In the genomic region with DNA sequence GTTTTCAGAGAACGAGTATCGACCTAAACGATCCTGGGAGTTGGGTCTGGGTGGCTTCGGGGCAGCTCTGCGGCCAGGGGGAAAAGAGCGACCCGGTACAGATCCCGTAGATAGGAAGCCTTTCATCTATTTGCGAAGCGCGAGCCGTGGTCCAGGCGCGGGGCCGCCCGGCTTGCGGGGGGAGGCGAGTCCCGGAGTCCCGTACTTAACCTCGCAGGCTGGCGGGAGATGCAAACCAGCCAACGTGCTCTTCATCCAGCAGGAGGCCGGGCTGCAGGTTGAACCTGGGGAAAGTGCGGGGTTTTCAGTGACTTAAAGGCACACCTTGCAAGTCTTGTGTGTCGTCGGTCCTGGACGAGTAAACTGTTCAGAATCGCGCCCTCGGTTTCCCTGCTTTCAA, we compare ENCODE assay signal across 8 mouse cellular contexts. TPM values are rescaled to one million over a fixed set of nuclear protein-coding genes. Genes with fewer than 3 reads are reported as not detected.
A peak's percentile ranks its signal among the peaks of the same experiment; 100 is the strongest.
DNase-seq lines count a peak whose midpoint lies in the region; ATAC-seq and TF ChIP-seq lines count a peak whose summit lies in the region.

No protein-coding gene starts in this region.

- peak overlapping the region; percentile 87 for H3K9ac ChIP-seq in forebrain, embryonic 11.5 days (ENCODE audit: low read length)
- H3K9ac ChIP-seq in limb, embryonic 14.5 days (ENCODE audit: low read depth, low read length, severe bottlenecking), result peak overlapping the region; percentile 79
- H3K9ac ChIP-seq in neural tube, embryonic 13.5 days, result peak overlapping the region; percentile 92

- peak overlapping the region; percentile 65 for H3K4me2 ChIP-seq in forebrain, embryonic 11.5 days (ENCODE audit: low read depth, low read length, severe bottlenecking)
- H3K4me2 ChIP-seq in limb, embryonic 14.5 days (replicated peaks; ENCODE audit: low read depth, low read length, severe bottlenecking), result peak overlapping the region; percentile 71
- H3K4me2 ChIP-seq in neural tube, embryonic 13.5 days, result peak overlapping the region; percentile 79

- TF ChIP-seq CTCF in cerebellum, adult 2 months (IDR thresholded peaks at IDR 0.05; ENCODE audit: borderline replicate concordance, insufficient read depth, low read depth, low read length), result no peak

- H3K9me3 ChIP-seq in forebrain, embryonic 11.5 days (ENCODE audit: control insufficient read depth, low read length), result no peaks in the 10 kb centered on the region
- H3K9me3 ChIP-seq in limb, embryonic 14.5 days (ENCODE audit: control insufficient read depth, low read length), result no peaks in the 10 kb centered on the region
- H3K9me3 ChIP-seq in neural tube, embryonic 13.5 days, result no peaks in the 10 kb centered on the region

- DNase-seq in cerebellum, adult 2 months, result no peak
- DNase-seq in cerebellum, adult 9-10 months, result no peak
- peak; percentile 23 for DNase-seq in ovary, postnatal 14 days (ENCODE audit: low spot score)
- no peak for DNase-seq in ovary, postnatal 10 days (ENCODE audit: low spot score)
- no peak for DNase-seq in forebrain, embryonic 11.5 days (ENCODE audit: low spot score)
- DNase-seq in limb, embryonic 14.5 days (ENCODE audit: low spot score), result no peak
- DNase-seq in layer of hippocampus, postnatal 36 days, result no peak

- H3K27me3 ChIP-seq in cerebellum, adult 2 months (ENCODE audit: control insufficient read depth, insufficient read depth, low read length), result no peaks in the 10 kb centered on the region
- no peaks in the 10 kb centered on the region for H3K27me3 ChIP-seq in forebrain, embryonic 11.5 days (ENCODE audit: control insufficient read depth, insufficient read depth, low read length)
- no peaks in the 10 kb centered on the region for H3K27me3 ChIP-seq in limb, embryonic 14.5 days (ENCODE audit: control insufficient read depth, insufficient read depth, low read length)
- no peaks in the 10 kb centered on the region for H3K27me3 ChIP-seq in neural tube, embryonic 13.5 days

- peaks cover 8% of the 10 kb centered on the region; the same call in 1 of the 2 replicates for H3K4me1 ChIP-seq in cerebellum, adult 2 months (ENCODE audit: control insufficient read depth, insufficient read depth, low read length)
- H3K4me1 ChIP-seq in forebrain, embryonic 11.5 days (replicated peaks; ENCODE audit: control insufficient read depth, insufficient read depth, low read length), result no peaks in the 10 kb centered on the region; the same call in 1 of the 2 replicates
- H3K4me1 ChIP-seq in limb, embryonic 14.5 days (ENCODE audit: control insufficient read depth, insufficient read depth, low read length), result peaks cover 11% of the 10 kb centered on the region
- peaks cover 30% of the 10 kb centered on the region for H3K4me1 ChIP-seq in neural tube, embryonic 13.5 days (replicated peaks)

- H3K4me3 ChIP-seq in cerebellum, adult 2 months (replicated peaks; ENCODE audit: insufficient read depth, low read depth, low read length), result peak overlapping the region; percentile 97
- peak overlapping the region; percentile 84 for H3K4me3 ChIP-seq in forebrain, embryonic 11.5 days (ENCODE audit: low read depth, low read length)
- H3K4me3 ChIP-seq in limb, embryonic 14.5 days (replicated peaks; ENCODE audit: low read length), result peak overlapping the region; percentile 92
- peak overlapping the region; percentile 92 for H3K4me3 ChIP-seq in neural tube, embryonic 13.5 days

- H3K36me3 ChIP-seq in forebrain, embryonic 11.5 days (ENCODE audit: control insufficient read depth, insufficient read depth, low read length), result peaks cover 3% of the 10 kb centered on the region; the same call in 1 of the 2 replicates
- peaks cover 43% of the 10 kb centered on the region for H3K36me3 ChIP-seq in limb, embryonic 14.5 days (ENCODE audit: control insufficient read depth, insufficient read depth, low read length)
- H3K36me3 ChIP-seq in neural tube, embryonic 13.5 days, result peaks cover 49% of the 10 kb centered on the region

- WGBS in cerebellum, adult 2 months, result under 1% methylated on average over 31 of the region's 31 CpGs
- 0% methylated on average over 31 of the region's 31 CpGs for WGBS in forebrain, embryonic 11.5 days
- under 1% methylated on average over 31 of the region's 31 CpGs for WGBS in limb, embryonic 14.5 days
- WGBS in neural tube, embryonic 13.5 days, result under 1% methylated on average over 31 of the region's 31 CpGs

- TF ChIP-seq POLR2A in cerebellum, adult 2 months (IDR thresholded peaks at IDR 0.05; ENCODE audit: borderline replicate concordance, insufficient read depth, low read length), result no peak
- TF ChIP-seq POLR2A in limb, embryonic 14.5 days (IDR thresholded peaks at IDR 0.05; ENCODE audit: borderline replicate concordance, extremely low read depth, insufficient read depth, insufficient read length), result no peak

- peak; percentile 39 for ATAC-seq in forebrain, embryonic 11.5 days (replicated peaks; ENCODE audit: low FRiP score)
- ATAC-seq in limb, embryonic 14.5 days (ENCODE audit: low FRiP score, low read depth), result peak; percentile 45; the same call in 1 of the 2 replicates
- ATAC-seq in neural tube, embryonic 13.5 days (ENCODE audit: low read depth), result peak; percentile 60

- no peak overlapping the region for H3K27ac ChIP-seq in cerebellum, adult 2 months (ENCODE audit: insufficient read depth, low read length)
- peak overlapping the region; percentile 50; the same call in 1 of the 2 replicates for H3K27ac ChIP-seq in forebrain, embryonic 11.5 days (ENCODE audit: low read depth, low read length)
- H3K27ac ChIP-seq in limb, embryonic 14.5 days (replicated peaks; ENCODE audit: low read depth, low read length), result peak overlapping the region; percentile 54
- peak overlapping the region; percentile 85 for H3K27ac ChIP-seq in neural tube, embryonic 13.5 days (replicated peaks)

RNA-seq across cellular contexts. Expression of a gene that starts 0.3 kb away (rescaled TPM):
- polyA plus RNA-seq in cerebellum, adult 2 months (2012; rRNA removed), result 48.1 and 50.3 TPM in 2 replicates
- polyA plus RNA-seq in forebrain, embryonic 11.5 days (2014; fragmentation: Nextera tagmentation; extraction: Ambion mirVana), result 88.5 and 90.2 TPM in 2 replicates
- polyA plus RNA-seq in limb, embryonic 14.5 days (2012; rRNA removed), result 31.9 and 34.3 TPM in 2 replicates
- 39.0 and 44.3 TPM in 2 replicates for polyA plus RNA-seq in limb, embryonic 14.5 days (2014; fragmentation: Nextera tagmentation; extraction: Ambion mirVana)
- polyA plus RNA-seq in neural tube, embryonic 13.5 days (2015; fragmentation: Nextera tagmentation; extraction: Ambion mirVana), result 51.8 and 57.1 TPM in 2 replicates
- 10 to 100 TPM; 84.6 to 85.6 TPM for total RNA-seq in layer of hippocampus, postnatal 36 days (2021)

RNA-seq across cellular contexts. Expression of a gene that starts 0.5 kb away (rescaled TPM):
- 21.3 and 21.4 TPM in 2 replicates for polyA plus RNA-seq in cerebellum, adult 2 months (2012; rRNA removed)
- polyA plus RNA-seq in forebrain, embryonic 11.5 days (2014; fragmentation: Nextera tagmentation; extraction: Ambion mirVana), result 35.7 and 42.2 TPM in 2 replicates
- 33.0 and 38.4 TPM in 2 replicates for polyA plus RNA-seq in limb, embryonic 14.5 days (2012; rRNA removed)
- 27.8 and 27.9 TPM in 2 replicates for polyA plus RNA-seq in limb, embryonic 14.5 days (2014; fragmentation: Nextera tagmentation; extraction: Ambion mirVana)
- 39.3 and 40.3 TPM in 2 replicates for polyA plus RNA-seq in neural tube, embryonic 13.5 days (2015; fragmentation: Nextera tagmentation; extraction: Ambion mirVana)
- 10 to 100 TPM; 26.7 to 31.5 TPM for total RNA-seq in layer of hippocampus, postnatal 36 days (2021)
